Mouse (Mus musculus): Measurements from ENCODE around the gene Lax1. TPM values are rescaled to one million over a fixed set of nuclear protein-coding genes. Genes with fewer than 3 reads are reported as not detected.
"Not testable (repeated sequence)": the region's sequence is repeated elsewhere in the genome, so short reads cannot be mapped to it uniquely, and the experiment has no call there.

Gene Lax1
- polyA plus RNA-seq, 1 experiment from 2014 or later = 0.17 TPM

- WGBS = 50% methylated on average over 6 of the region's 6 CpGs
- no peak overlapping the region for H3K27ac ChIP-seq (replicated peaks)
- H3K27me3 ChIP-seq = no peaks in the 10 kb centered on the region
- H3K9me3 ChIP-seq = no peaks in the 10 kb centered on the region
- H3K4me1 ChIP-seq = peaks cover 21% of the 10 kb centered on the region
- H3K4me3 ChIP-seq = no peak overlapping the region
- H3K36me3 ChIP-seq = 0 out of 2 replicates have a peak, but pooled peaks cover 5% of the 10 kb centered on the region
- H3K4me2 ChIP-seq (replicated peaks) = no peak overlapping the region
- no peak overlapping the region for H3K9ac ChIP-seq (replicated peaks)
- no peak for ATAC-seq (ENCODE audit: low FRiP score, low read depth)
Observed at GRCm38 (mm10) chr1:133711376-133711775, 21.5 kb upstream of the Lax1 start.

DNA sequence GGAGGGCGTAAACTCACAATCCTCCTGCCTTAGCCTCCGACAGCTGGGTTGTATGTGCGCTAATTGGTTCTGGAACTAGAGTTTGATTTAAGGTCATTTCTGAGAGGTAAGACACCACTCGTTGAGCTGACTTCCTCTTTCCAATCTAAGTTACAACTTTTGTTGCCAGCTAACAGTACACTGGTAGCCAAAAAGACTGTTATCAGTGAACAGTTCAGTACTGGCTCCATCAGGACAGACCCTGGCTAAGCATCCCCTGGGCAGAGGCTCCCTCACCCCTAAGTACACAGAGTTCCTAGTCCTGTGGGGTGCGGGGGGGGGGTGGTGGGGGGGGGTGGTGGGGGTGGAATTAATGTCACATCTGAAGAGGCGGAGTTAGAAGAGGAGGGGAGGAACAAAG lies 21.0 kb upstream of the Lax1 start:
- Histone ChIP-seq H3K27me3 (no peaks in the 10 kb centered on the region), H3K36me3 (0 out of 2 replicates have a peak, but pooled peaks cover 5% of the 10 kb centered on the region), H3K9ac (replicated peaks) (no peak overlapping the region), H3K4me1 (peaks cover 21% of the 10 kb centered on the region), H3K4me3 (no peak overlapping the region), H3K4me2 (replicated peaks) (no peak overlapping the region), H3K9me3 (no peaks in the 10 kb centered on the region), H3K27ac (replicated peaks) (no peak overlapping the region)
- no peak for ATAC-seq (ENCODE audit: low FRiP score, low read depth)
- WGBS = 65% methylated on average over 5 of the region's 6 CpGs

GRCm38 (mm10) chr1:133709292-133709691 lies 19.4 kb upstream of the Lax1 start:
- no peaks in the 10 kb centered on the region for H3K27me3 ChIP-seq
- H3K36me3 ChIP-seq = 0 out of 2 replicates have a peak, but pooled peaks cover under 1% of the 10 kb centered on the region
- H3K9me3 ChIP-seq = no peaks in the 10 kb centered on the region
- no peak overlapping the region for H3K27ac ChIP-seq (replicated peaks)
- H3K4me1 ChIP-seq = peaks cover 21% of the 10 kb centered on the region
- H3K4me3 ChIP-seq = no peak overlapping the region
- no peak for ATAC-seq (ENCODE audit: low FRiP score, low read depth)
- no peak overlapping the region for H3K4me2 ChIP-seq (replicated peaks)
- WGBS = 84% methylated on average over 3 of the region's 3 CpGs
- H3K9ac ChIP-seq (replicated peaks) = no peak overlapping the region

- H3K4me3 ChIP-seq; H3K4me2 ChIP-seq (replicated peaks); H3K9ac ChIP-seq (replicated peaks); H3K36me3 ChIP-seq; ATAC-seq (ENCODE audit: low FRiP score, low read depth); H3K4me1 ChIP-seq; H3K27ac ChIP-seq (replicated peaks); H3K9me3 ChIP-seq; H3K27me3 ChIP-seq: not testable (repeated sequence)
- WGBS = 18% methylated on average over 1 of the region's 2 CpGs
Observed at GRCm38 (mm10) chr1:133701824-133702223, 11.9 kb upstream of the Lax1 start.

- Histone ChIP-seq H3K9me3 (no peaks in the 10 kb centered on the region), H3K4me2 (replicated peaks) (no peak overlapping the region), H3K9ac (replicated peaks) (no peak overlapping the region), H3K27ac (replicated peaks) (no peak overlapping the region), H3K4me1 (peaks cover 20% of the 10 kb centered on the region), H3K4me3 (no peak overlapping the region), H3K36me3 (no peaks in the 10 kb centered on the region), H3K27me3 (no peaks in the 10 kb centered on the region)
- 92% methylated on average over 12 of the region's 12 CpGs for WGBS
- ATAC-seq (ENCODE audit: low FRiP score, low read depth) = no peak
Observed at GRCm38 (mm10) chr1:133697935-133698620, 8.2 kb upstream of the Lax1 start.

GRCm38 (mm10) chr1:133695901-133696300 lies 6.0 kb upstream of the Lax1 start:
- no peak for ATAC-seq (ENCODE audit: low FRiP score, low read depth)

DNA sequence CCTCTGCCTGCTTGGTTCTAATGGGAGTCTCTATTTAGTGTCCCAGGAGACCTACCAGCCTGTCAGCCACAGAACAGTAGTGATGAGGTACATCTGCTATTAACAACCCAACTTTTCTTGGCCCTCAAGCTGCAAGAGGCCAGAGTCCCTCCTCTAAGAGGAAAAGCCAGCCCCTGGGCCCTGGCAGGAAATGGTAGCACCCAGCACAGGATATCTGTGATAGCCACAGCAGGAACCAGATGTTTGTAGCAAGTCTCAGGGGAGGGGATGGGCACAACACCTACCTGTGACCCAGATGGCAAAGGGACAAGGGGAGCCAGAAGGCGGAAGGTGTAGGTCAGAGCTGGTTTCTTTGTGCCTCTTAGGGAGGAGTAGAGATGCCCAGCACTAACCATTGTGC lies 5.0 kb upstream of the Lax1 start:
- H3K27ac ChIP-seq (replicated peaks) = no peak overlapping the region
- peaks cover 20% of the 10 kb centered on the region for H3K4me1 ChIP-seq
- H3K36me3 ChIP-seq = no peaks in the 10 kb centered on the region
- no peak overlapping the region for H3K9ac ChIP-seq (replicated peaks)
- no peak overlapping the region for H3K4me3 ChIP-seq
- no peaks in the 10 kb centered on the region for H3K9me3 ChIP-seq
- ATAC-seq (ENCODE audit: low FRiP score, low read depth) = no peak
- 89% methylated on average over 1 of the region's 1 CpGs for WGBS
- no peaks in the 10 kb centered on the region for H3K27me3 ChIP-seq
- no peak overlapping the region for H3K4me2 ChIP-seq (replicated peaks)

More at GRCm38 (mm10) chr1:133695901-133696300, 6.0 kb upstream of the Lax1 start:
- 45% methylated on average over 7 of the region's 7 CpGs for WGBS
- H3K27ac ChIP-seq (replicated peaks) = no peak overlapping the region; the same call in 1 of the 2 replicates
- H3K4me1 ChIP-seq = peaks cover 20% of the 10 kb centered on the region
- no peaks in the 10 kb centered on the region for H3K9me3 ChIP-seq
- no peaks in the 10 kb centered on the region for H3K36me3 ChIP-seq
- H3K4me2 ChIP-seq (replicated peaks) = no peak overlapping the region
- H3K27me3 ChIP-seq = no peaks in the 10 kb centered on the region
- no peak overlapping the region for H3K4me3 ChIP-seq
- no peak overlapping the region for H3K9ac ChIP-seq (replicated peaks)

DNA sequence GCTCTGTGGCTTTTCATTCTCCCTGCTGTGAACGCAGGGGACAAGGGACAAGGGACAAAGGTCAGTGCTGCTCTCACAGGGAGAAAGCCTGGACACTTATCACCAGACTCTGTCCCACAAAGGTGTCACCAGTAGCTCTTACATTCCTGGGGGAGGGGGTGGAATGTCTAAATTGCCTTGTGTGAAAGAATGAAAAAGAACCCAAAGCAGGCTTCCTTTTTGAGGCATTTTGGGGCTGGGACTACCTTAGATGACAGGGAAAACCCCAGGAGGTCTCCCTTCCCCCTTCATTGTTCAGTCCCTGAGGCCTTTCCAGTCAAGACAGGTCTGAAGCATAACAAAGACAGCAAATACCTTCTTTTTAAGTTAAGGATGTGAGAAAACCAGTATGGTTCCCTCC lies 4.4 kb upstream of the Lax1 start:
- Histone ChIP-seq H3K4me1 (peaks cover 20% of the 10 kb centered on the region), H3K27ac (replicated peaks) (no peak overlapping the region), H3K9me3 (no peaks in the 10 kb centered on the region), H3K36me3 (no peaks in the 10 kb centered on the region), H3K4me3 (no peak overlapping the region), H3K27me3 (no peaks in the 10 kb centered on the region), H3K9ac (replicated peaks) (no peak overlapping the region), H3K4me2 (replicated peaks) (no peak overlapping the region)
- no peak for ATAC-seq (ENCODE audit: low FRiP score, low read depth)
- 0% methylated on average over 1 of the region's 1 CpGs for WGBS

DNA sequence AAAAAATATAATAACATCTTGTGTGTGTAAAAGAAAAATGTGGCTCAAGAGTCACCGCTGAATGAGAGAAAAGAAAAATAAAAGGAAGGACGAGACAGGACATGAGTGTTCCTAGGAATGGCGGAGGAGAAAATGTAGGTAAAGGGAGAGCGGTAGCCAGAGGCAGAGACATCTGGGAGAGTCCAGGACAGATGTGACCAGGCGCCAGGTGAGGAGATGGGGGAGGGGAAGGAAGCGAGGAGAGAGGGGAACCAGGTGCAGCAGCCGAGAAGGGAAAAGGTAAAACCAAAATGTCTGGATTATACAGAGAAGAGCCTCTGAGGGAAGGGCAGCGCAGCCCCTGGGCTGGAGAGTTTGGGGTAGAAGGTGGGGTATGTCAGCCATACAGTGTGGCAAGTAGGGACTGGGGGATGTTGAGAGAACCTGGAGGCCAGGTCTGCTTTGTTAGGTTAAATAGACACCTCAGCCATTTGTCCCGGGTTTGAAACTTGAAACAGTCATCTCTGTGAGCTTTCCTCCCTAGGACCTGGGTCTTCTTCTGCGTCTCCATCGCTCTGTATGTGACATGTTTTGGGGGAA lies 3.7 kb upstream of the Lax1 start:
- WGBS = 70% methylated on average over 11 of the region's 11 CpGs
- Histone ChIP-seq H3K36me3 (no peaks in the 10 kb centered on the region), H3K27ac (replicated peaks) (no peak overlapping the region), H3K9ac (replicated peaks) (no peak overlapping the region), H3K4me2 (replicated peaks) (no peak overlapping the region), H3K4me3 (no peak overlapping the region), H3K4me1 (peaks cover 20% of the 10 kb centered on the region), H3K9me3 (no peaks in the 10 kb centered on the region), H3K27me3 (no peaks in the 10 kb centered on the region)
- ATAC-seq (ENCODE audit: low FRiP score, low read depth) = no peak

DNA sequence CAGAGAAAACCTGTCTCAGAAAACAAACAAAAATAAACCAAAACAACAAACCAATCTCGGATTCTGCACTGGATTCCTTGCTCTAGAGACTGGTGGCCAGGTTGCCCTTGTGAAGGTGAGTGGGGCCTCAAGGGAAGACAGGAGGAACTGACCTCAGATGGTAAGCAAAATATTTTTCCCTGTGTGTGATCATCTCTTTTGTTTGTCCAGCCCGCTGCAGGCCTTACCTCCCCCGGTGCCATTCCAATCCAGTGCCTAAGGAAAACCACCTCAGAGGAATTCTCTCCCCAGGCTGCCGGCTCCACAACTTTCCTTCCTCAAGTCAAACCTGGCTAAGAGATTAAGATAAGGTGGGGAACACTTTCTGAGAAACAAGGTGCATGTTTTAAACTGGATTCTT lies 2.3 kb upstream of the Lax1 start:
- Histone ChIP-seq H3K9ac (replicated peaks) (no peak overlapping the region), H3K27me3 (no peaks in the 10 kb centered on the region), H3K27ac (replicated peaks) (no peak overlapping the region), H3K9me3 (no peaks in the 10 kb centered on the region), H3K4me2 (replicated peaks) (no peak overlapping the region), H3K36me3 (no peaks in the 10 kb centered on the region), H3K4me1 (peaks cover 20% of the 10 kb centered on the region), H3K4me3 (no peak overlapping the region)
- WGBS = 48% methylated on average over 4 of the region's 4 CpGs
- no peak for ATAC-seq (ENCODE audit: low FRiP score, low read depth)

DNA sequence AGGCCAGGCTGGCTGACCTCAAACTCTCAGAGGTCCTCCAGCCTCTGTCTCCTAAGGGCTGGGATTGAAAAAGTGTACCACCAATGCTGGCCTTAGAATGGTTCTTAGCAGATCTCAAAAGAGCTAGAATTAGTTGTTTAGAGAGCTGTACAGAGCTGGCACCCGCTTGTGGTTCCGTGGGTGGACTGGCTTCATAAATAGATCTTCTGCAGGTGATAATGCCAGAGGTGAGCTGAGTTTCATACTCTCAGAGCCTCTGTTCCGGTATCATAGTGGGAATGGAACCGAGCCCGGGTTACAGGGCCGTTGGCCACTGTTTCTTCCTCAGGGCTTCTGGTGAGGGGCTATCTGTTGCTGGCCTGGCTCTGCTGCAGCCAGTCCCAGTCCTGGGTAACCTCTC lies 1.1 kb upstream of the Lax1 start:
- WGBS = 94% methylated on average over 6 of the region's 6 CpGs
- no peak overlapping the region for H3K27ac ChIP-seq (replicated peaks)

DNA sequence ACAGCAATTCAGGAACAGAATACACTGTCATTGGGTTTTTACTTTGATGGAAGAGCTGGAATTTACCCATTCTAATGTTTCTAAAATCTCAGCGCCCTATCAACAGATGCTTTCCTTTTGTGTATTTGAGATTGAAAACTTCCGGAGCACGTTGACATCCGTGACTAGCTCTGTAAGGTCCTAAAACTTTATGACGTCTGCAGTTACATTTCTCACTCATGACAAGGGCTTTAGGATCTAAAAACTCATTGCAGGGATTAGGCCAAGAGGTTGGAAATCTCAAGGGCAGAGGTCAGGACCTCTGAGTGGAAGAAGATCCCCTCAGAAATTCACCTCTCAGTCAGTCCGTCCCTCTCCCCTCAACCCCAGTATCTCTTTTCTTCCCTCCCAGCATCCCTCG lies 1.6 kb downstream of the Lax1 start:
- Histone ChIP-seq H3K9me3 (no peaks in the 10 kb centered on the region), H3K27me3 (no peaks in the 10 kb centered on the region), H3K4me2 (replicated peaks) (no peak overlapping the region), H3K9ac (replicated peaks) (no peak overlapping the region), H3K27ac (replicated peaks) (no peak overlapping the region), H3K4me1 (no peaks in the 10 kb centered on the region), H3K36me3 (no peaks in the 10 kb centered on the region), H3K4me3 (no peak overlapping the region)
- WGBS = 71% methylated on average over 7 of the region's 7 CpGs
- ATAC-seq (ENCODE audit: low FRiP score, low read depth) = no peak

More for the DNA sequence above, 1.1 kb upstream of the Lax1 start:
- no peaks in the 10 kb centered on the region for H3K36me3 ChIP-seq
- peaks cover 16% of the 10 kb centered on the region for H3K4me1 ChIP-seq
- no peak overlapping the region for H3K4me3 ChIP-seq
- no peaks in the 10 kb centered on the region for H3K27me3 ChIP-seq
- H3K9me3 ChIP-seq = no peaks in the 10 kb centered on the region
- H3K9ac ChIP-seq (replicated peaks) = no peak overlapping the region
- no peak for ATAC-seq (ENCODE audit: low FRiP score, low read depth)
- no peak overlapping the region for H3K4me2 ChIP-seq (replicated peaks)

Measured in midbrain, embryonic 12.5 days (tissue).